Mouse (Mus musculus) monocyte, adult 2 months (primary cell): Measurements from ENCODE around the gene Rhou.

ENCODE experiments used
- DNase-seq, 2 experiments: peaks; one replicate each; pipeline ENCODE4 v3.0.0; 2022; ENCODE audit warnings: low spot score in 2 of 2, low read depth in 1 of 2

Rhou gene

DNA sequence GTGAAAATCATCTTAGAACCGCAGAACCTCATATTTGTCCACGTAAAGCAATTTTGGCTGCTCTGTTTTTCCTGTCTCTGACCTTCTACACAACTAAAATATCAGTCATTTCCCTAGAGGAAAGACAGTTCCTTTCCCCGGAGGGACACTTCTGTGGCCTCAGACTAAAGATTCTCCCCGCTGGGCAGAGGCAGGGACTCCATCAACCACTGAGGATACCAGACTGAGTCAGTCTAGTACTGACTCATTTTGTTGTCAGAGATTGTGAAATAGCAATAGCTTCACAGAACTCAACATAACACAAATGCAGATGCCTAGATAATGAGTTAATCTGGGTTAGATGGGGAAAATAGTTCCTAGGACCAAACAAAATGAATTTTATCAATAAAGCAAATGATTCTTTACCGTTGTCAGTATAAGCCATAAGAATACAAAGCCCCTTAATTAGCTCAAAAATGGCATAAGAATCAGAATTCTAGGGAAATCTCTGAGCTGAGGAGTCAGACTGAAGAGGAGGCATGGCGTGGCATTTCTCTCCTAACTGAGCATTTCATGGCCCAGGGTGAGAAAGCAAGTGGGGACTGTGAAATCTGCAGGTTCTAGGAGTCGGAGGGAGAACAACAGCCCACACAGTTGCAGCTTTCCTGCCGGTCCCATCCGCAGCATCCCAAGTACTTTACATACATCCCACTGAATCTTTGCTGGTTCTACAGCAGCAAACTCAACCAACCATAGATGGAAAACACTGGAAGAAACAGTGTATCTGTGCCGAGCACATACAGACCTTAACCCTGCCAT lies 38.6 kb downstream of the Rhou start:
- no peak for DNase-seq

- DNase-seq = no peak
Measured at GRCm38 (mm10) chr8:123696167-123696566, 42.4 kb downstream of the Rhou start.

- DNase-seq = no peak
Measured at GRCm38 (mm10) chr8:123697329-123697728, 43.6 kb downstream of the Rhou start.

DNA sequence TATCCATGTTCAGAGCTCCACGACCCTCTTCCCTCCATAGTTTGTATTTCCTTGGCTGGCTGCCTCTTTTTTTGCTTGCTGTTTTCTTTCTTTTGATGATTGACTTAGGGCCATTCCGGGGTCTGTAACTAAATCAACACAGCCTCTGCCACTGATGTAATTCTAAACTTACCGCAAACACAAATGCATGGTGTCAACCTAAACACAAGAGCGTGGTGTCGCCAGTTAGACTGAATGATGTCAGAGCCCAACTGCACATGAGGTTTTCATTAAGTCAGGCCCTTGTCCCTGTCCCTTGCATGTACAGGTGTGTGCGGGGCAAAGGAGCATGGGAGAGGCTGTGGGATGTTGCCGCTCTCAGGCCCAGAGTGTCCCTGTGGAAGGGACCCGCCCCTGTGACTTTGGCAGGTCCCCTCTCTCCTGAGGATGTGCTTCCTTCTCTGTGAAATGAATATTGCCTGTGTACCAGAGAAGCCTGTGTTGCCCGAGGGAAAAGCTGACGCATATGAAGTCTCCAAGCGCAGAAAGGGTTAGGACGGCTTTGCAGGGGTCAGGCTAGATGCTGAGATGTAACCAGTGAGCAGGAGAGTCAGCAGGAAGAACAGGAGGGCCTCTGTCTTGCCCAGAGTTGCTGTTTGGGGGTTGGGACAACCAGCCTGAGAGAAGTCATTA lies 46.8 kb downstream of the Rhou start:
- no peak for DNase-seq

DNA sequence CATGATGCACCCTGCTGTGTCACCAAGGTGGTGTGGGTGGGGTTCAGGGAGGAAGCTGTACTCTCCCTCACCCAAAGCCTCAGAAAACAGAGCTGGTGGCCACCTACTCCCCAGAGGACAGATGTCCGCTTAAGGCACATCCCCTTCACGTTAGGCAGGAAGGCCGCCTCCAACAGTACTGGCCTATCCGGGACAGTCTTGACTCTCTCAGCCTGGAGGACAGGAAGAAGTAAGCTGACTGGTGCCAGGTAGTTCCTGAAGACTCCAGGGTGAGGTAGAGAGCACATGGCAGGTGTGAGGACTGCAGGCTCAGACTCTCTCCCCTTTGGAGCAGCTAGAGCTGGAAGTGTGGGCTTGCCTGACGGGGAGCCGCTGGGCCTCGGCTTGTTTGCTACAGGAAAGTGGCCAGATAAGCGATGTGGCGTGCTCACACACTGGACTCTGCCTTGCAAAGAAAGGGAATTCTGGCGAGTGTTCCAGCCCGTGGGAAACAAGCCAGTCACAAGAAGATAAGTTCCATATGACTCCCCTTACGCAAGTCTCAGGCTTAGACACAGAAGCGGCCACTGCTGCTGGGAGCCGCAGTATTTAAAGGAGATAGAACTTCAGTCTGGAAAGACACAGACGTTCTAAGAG lies 48.3 kb downstream of the Rhou start:
- DNase-seq = no peak

- DNase-seq = no peak
Measured at GRCm38 (mm10) chr8:123705376-123705775, 51.6 kb downstream of the Rhou start.

DNA sequence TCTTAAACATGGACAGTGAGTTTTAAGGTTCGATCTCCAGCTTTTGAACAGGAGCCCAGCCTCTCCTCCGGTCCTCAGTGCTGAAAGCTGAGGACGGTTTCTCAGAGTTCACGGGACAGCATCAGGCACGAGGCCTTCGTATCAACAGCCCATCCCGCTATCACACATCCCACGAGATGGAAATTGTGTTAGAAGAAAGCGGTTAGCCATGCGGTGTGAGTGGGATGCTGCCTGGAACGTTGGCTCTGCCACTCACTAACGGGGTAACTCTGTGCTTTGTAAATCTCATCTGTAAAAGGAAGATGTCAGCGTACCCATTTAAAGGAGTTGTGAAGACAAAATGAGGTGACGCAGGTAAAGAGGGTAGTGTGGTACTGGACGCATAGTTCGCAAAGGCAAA lies 53.4 kb downstream of the Rhou start:
- DNase-seq = no peak

DNA sequence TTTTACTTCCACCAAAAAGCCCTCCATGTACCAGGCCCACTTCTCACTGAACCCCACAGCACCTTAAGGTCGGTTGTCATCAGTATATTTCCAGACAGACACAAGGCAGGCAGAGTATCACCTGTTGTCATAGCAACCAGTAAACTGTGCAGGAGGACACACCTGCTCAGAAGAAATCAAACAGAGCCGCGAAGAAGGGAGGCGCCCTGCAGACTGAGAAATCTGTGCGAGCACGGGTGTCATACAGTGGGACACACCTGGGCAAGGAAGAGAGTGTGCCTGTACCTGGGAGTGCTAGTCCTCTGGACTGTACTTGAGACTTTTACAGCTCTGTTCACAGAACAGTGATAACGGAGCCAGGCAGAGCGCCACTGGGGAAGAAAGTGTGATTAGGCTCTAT lies 55.0 kb downstream of the Rhou start:
- no peak for DNase-seq

DNA sequence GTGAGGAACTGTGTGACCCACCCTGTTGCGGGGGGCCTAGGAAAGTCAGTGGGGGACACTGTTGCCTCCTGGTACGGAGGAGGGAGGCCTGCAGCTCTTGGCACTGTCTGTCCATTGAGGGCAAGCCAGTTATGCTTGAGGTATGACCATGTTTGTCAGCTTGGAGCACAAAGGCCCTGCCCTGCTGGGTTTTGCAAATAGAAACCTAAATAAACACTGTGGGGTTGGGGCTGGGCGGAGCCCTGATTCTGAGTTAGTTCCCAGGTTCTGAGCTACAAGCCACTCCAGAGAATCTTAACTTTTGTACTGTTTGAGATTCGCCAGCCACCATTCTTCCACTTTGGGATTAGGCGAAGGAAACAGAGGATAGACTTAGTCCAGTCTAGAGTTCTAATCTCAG lies 56.6 kb downstream of the Rhou start:
- no peak for DNase-seq
